Mouse (Mus musculus): ENCODE data around the gene Dnaja3.

DNA sequence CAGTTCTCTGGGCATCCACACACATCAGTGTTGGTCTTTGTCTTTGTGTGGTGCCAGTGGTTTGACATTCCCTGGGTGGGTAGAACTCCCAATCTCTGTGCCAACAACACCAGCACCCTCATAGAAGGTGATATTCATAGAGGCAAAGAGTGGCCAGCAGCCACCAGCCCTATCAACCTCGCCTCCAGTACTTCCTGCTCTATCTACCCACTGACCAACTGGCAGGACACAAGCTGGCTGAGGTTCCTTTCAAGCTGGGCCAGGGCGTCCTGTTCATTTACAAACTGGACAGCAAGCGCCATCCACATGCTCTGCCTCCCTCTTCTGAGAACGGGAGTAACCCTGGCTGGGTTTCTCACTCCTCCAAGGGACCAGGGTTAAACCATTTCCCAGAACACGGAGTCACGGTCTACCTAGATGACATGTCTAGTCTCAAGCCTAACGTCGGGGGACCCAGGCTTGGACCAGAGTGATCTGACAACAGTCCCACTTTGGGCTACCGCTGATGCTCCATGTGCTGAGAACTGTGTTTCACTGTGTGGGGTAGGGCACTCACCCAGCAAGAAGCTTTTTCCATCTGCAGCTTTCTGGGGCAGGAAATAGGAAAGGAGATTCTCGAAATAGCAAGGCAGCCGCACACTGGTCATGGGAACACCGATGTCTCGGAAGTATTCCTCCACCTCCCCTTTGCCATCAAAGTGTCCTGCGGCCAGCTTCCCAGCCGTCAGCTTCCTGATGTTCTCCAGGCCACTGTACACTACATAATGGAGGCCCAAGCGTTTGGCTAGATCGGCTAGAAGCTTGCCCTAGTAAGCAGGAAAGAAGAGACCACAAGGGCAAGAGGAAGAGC lies 74.3 kb downstream of the Dnaja3 start:
- TF ChIP-seq CTCF (IDR thresholded peaks at IDR 0.05; ENCODE audit: low read depth, low read length) = no peak
- no peak for TF ChIP-seq POLR2A (IDR thresholded peaks at IDR 0.05; ENCODE audit: borderline replicate concordance, low read depth, low read length)
